Mouse (Mus musculus): ENCODE data around the gene Nrbp1. TPM values are rescaled to one million over a fixed set of nuclear protein-coding genes. Genes with fewer than 3 reads are reported as not detected.

Gene Nrbp1
- polyA plus RNA-seq, 1 experiment from 2014 or later: 138 TPM

DNA sequence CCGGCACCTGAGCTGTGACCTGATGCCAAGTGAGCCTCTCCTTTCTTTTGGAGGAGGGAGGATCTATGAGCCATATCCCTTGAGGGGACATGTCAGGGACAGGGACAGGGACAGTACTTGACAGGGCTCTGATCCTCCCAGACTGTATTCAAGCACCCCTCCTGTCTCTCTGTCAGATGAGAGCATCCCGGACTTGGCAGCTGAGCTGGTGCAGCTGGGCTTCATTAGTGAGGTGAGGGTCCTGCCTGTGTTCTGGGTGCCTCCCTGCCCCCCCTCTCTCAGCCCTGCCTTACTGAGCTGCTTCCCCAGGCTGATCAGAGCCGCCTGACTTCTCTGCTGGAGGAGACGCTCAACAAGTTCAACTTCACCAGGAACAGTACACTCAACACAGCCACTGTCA lies 10.1 kb downstream of the Nrbp1 start:
- Histone ChIP-seq H3K27ac (replicated peaks; ENCODE audit: low read depth, low read length) (no peak overlapping the region), H3K27me3 (ENCODE audit: control insufficient read depth, insufficient read depth, low read length) (no peaks in the 10 kb centered on the region), H3K4me1 (ENCODE audit: control insufficient read depth, insufficient read depth, low read length) (peaks cover 13% of the 10 kb centered on the region), H3K9me3 (replicated peaks; ENCODE audit: control insufficient read depth, low read length) (no peaks in the 10 kb centered on the region), H3K9ac (replicated peaks; ENCODE audit: low read length) (no peak overlapping the region), H3K4me2 (ENCODE audit: low read depth, low read length) (no peak overlapping the region), H3K4me3 (ENCODE audit: low read depth, low read length) (no peak overlapping the region), H3K36me3 (replicated peaks; ENCODE audit: control insufficient read depth, insufficient read depth, low read depth, low read length) (peaks cover 8% of the 10 kb centered on the region)
- ATAC-seq (replicated peaks; ENCODE audit: insufficient number of reproducible peaks, low FRiP score, low TSS enrichment, low read depth) (peak; percentile 29), DNase-seq (ENCODE audit: low spot score) (peak; percentile 55)
- WGBS: 45% methylated on average over 4 of the region's 4 CpGs

DNA sequence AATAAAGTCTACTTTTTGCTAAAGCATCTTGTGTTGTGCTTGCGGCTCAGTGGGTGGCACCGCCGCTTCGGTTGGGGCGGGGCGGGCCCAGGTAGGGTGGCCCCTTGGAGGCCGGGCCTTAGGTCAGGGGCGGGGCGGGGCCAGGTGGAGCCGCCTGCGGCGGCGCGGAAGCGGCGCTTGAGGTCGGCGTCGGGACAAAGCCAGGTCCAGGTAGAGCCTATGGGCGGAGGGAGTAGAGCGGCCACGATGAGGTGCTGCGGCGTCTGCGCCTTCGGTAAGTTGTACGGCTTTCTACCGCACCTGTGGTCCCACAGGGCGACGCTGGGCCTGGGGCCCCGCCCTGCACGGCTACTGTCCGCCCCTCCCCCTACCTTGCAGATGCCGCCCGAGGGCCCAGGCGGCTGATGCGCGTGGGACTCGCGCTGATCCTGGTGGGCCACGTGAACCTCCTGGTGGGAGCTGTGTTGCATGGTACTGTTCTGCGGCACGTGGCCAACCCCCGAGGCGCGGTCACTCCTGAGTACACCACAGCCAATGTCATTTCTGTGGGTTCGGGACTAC lies 11.0 kb downstream of the Nrbp1 start, which contains the start of gene Krtcap3:
TSS of gene Krtcap3 (plus strand) at position 151 of the 561 bp plus-strand sequence.
- Histone ChIP-seq H3K4me3 (ENCODE audit: low read depth, low read length) (peak within 1 kb of the TSS; percentile 30), H3K4me1 (ENCODE audit: control insufficient read depth, insufficient read depth, low read length) (peaks cover 13% of the 10 kb centered on the region), H3K9me3 (replicated peaks; ENCODE audit: control insufficient read depth, low read length) (no peaks in the 10 kb centered on the region), H3K27me3 (ENCODE audit: control insufficient read depth, insufficient read depth, low read length) (no peaks in the 10 kb centered on the region), H3K9ac (replicated peaks; ENCODE audit: low read length) (peak within 1 kb of the TSS; percentile 51), H3K4me2 (ENCODE audit: low read depth, low read length) (peak within 1 kb of the TSS; percentile 53), H3K36me3 (replicated peaks; ENCODE audit: control insufficient read depth, insufficient read depth, low read depth, low read length) (peaks cover 2% of the 10 kb centered on the region), H3K27ac (replicated peaks; ENCODE audit: low read depth, low read length) (0 out of 2 replicates have a peak within 1 kb of the TSS, but pooled peaks have one; percentile 20)
- DNase-seq (ENCODE audit: low spot score): peak; percentile 53
- WGBS: 12% methylated on average over 38 of the region's 47 CpGs
- ATAC-seq (replicated peaks; ENCODE audit: insufficient number of reproducible peaks, low FRiP score, low TSS enrichment, low read depth): peak; percentile 46

DNA sequence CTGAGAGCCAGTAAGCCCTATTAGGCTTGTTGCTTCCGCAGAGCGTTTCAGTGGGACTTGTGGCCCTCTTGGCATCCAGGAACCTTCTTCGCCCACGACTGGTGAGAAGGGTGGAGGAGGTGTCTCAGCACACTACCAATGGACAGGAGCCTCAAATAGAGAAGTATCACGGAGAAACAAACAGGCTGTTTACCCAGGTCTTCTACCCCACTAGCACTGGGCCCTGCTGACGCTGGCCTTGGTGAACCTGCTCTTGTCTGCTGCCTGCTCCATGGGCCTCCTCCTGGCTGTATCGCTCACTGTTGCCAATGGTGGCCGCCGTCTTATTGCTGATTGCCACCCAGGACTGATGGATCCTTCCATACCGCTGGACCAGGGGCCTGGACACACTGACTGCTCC lies 11.5 kb downstream of the Nrbp1 start:
- Histone ChIP-seq H3K9ac (replicated peaks; ENCODE audit: low read length) (peak overlapping the region; percentile 51), H3K4me2 (ENCODE audit: low read depth, low read length) (peak overlapping the region; percentile 53), H3K27me3 (ENCODE audit: control insufficient read depth, insufficient read depth, low read length) (no peaks in the 10 kb centered on the region), H3K4me1 (ENCODE audit: control insufficient read depth, insufficient read depth, low read length) (peaks cover 13% of the 10 kb centered on the region), H3K36me3 (replicated peaks; ENCODE audit: control insufficient read depth, insufficient read depth, low read depth, low read length) (peaks cover 2% of the 10 kb centered on the region), H3K9me3 (replicated peaks; ENCODE audit: control insufficient read depth, low read length) (no peaks in the 10 kb centered on the region), H3K27ac (replicated peaks; ENCODE audit: low read depth, low read length) (0 out of 2 replicates have a peak overlapping the region, but pooled peaks have one; percentile 20), H3K4me3 (ENCODE audit: low read depth, low read length) (peak overlapping the region; percentile 30)
- ATAC-seq (replicated peaks; ENCODE audit: insufficient number of reproducible peaks, low FRiP score, low TSS enrichment, low read depth): no peak
- DNase-seq (ENCODE audit: low spot score): no peak
- 55% methylated on average over 10 of the region's 10 CpGs for WGBS

DNA sequence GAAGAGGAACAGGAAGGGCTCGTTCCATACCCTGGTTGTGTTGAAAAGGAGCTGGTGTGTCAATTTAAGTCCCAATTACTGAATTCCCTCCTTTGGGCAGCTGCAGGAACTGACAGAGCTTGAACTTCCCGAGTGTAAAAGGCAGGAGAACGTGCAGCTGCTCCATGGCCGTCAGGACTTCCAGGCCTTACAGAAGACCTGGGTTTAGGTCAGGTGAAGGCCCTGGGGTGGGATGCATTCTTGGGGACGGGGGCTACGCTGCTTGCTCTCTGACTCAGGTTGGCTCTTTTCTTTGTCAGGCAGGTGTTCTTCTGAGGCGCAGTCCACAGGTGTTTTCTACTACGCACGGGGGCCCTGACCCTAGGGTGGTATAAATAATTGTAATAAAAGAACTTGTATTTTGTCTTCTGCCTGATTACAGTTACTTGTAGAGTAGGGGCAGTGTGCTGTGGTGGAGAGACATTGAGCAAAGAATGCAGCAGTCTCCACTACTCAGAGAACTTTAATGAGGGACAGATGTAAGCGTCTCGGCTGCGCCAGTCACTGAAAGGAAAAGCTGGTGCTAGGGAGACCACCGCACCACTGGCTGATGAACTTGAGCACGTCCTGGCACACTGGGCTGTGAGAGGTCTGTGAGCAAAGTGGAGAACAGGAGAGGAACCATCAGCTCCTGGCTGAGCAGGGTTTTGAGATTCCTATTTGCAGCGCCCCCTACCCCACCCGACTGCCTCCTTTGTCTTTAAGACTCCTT lies 12.3 kb downstream of the Nrbp1 start:
- ATAC-seq (replicated peaks; ENCODE audit: insufficient number of reproducible peaks, low FRiP score, low TSS enrichment, low read depth): 0 out of 2 replicates have a peak, but pooled peaks have one; percentile 27
- H3K9me3 ChIP-seq (replicated peaks; ENCODE audit: control insufficient read depth, low read length): no peaks in the 10 kb centered on the region
- 51% methylated on average over 16 of the region's 16 CpGs for WGBS
- H3K36me3 ChIP-seq (replicated peaks; ENCODE audit: control insufficient read depth, insufficient read depth, low read depth, low read length): peaks cover 2% of the 10 kb centered on the region
- H3K4me3 ChIP-seq (ENCODE audit: low read depth, low read length): peak overlapping the region; percentile 30
- H3K4me1 ChIP-seq (ENCODE audit: control insufficient read depth, insufficient read depth, low read length): peaks cover 13% of the 10 kb centered on the region
- H3K9ac ChIP-seq (replicated peaks; ENCODE audit: low read length): no peak overlapping the region; the same call in 1 of the 2 replicates
- no peaks in the 10 kb centered on the region for H3K27me3 ChIP-seq (ENCODE audit: control insufficient read depth, insufficient read depth, low read length)
- H3K27ac ChIP-seq (replicated peaks; ENCODE audit: low read depth, low read length): peak overlapping the region; percentile 38
- peak overlapping the region; percentile 7; the same call in 1 of the 2 replicates for H3K4me2 ChIP-seq (ENCODE audit: low read depth, low read length)
- peak; percentile 78 for DNase-seq (ENCODE audit: low spot score)

DNA sequence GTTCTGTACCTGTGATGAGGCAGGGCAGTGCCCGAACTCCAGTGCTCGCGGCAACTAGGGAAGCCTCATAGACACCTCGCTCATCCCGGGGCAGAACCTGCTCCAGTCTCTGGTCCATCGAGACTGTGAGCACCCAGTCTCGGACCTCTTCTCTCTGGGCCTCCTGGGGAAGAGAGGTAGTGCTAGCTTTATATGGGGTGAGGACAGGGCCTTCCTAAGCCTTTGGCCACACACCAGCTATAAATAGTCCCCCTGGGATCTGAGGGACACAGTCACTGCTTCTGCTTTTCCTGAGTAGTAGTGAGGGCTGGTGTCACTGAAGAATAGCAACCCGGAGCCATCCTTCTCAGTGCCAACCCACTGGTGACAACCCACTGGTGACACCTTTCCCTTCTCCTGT lies 13.1 kb downstream of the Nrbp1 start:
- Histone ChIP-seq H3K9me3 (replicated peaks; ENCODE audit: control insufficient read depth, low read length) (no peaks in the 10 kb centered on the region), H3K27ac (replicated peaks; ENCODE audit: low read depth, low read length) (no peak overlapping the region), H3K4me1 (ENCODE audit: control insufficient read depth, insufficient read depth, low read length) (peaks cover 13% of the 10 kb centered on the region), H3K4me3 (ENCODE audit: low read depth, low read length) (no peak overlapping the region), H3K4me2 (ENCODE audit: low read depth, low read length) (no peak overlapping the region), H3K27me3 (ENCODE audit: control insufficient read depth, insufficient read depth, low read length) (no peaks in the 10 kb centered on the region), H3K36me3 (replicated peaks; ENCODE audit: control insufficient read depth, insufficient read depth, low read depth, low read length) (peaks cover 2% of the 10 kb centered on the region), H3K9ac (replicated peaks; ENCODE audit: low read length) (no peak overlapping the region; the same call in 1 of the 2 replicates)
- 95% methylated on average over 8 of the region's 8 CpGs for WGBS
- ATAC-seq (replicated peaks; ENCODE audit: insufficient number of reproducible peaks, low FRiP score, low TSS enrichment, low read depth) (no peak), DNase-seq (ENCODE audit: low spot score) (no peak)

DNA sequence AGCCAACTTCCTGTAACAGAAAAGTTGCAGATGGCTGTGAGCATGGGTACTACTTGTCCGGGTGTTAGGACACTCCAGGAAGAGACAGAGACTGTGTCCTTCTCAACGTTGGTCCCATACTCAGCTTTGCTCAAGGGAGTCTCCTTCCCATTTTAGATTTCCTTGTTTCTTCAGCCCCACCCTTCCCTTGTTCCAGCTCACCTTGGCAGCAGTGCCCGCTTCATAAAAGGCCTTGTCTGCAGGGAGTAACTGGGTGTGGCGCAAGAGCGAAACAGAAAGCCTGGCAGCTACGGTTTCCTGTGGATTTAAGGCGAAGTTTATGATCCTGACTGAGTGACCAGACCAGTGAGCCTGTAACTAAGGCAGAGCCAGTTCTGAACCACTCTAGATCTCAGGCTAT lies 13.8 kb downstream of the Nrbp1 start:
- Histone ChIP-seq H3K4me3 (ENCODE audit: low read depth, low read length) (no peak overlapping the region), H3K4me2 (ENCODE audit: low read depth, low read length) (no peak overlapping the region), H3K36me3 (replicated peaks; ENCODE audit: control insufficient read depth, insufficient read depth, low read depth, low read length) (no peaks in the 10 kb centered on the region; the same call in none of the 2 replicates), H3K27me3 (ENCODE audit: control insufficient read depth, insufficient read depth, low read length) (no peaks in the 10 kb centered on the region), H3K9me3 (replicated peaks; ENCODE audit: control insufficient read depth, low read length) (no peaks in the 10 kb centered on the region), H3K4me1 (ENCODE audit: control insufficient read depth, insufficient read depth, low read length) (peaks cover 13% of the 10 kb centered on the region), H3K9ac (replicated peaks; ENCODE audit: low read length) (no peak overlapping the region), H3K27ac (replicated peaks; ENCODE audit: low read depth, low read length) (no peak overlapping the region)
- ATAC-seq (replicated peaks; ENCODE audit: insufficient number of reproducible peaks, low FRiP score, low TSS enrichment, low read depth): no peak
- 85% methylated on average over 7 of the region's 7 CpGs for WGBS
- no peak for DNase-seq (ENCODE audit: low spot score)

DNA sequence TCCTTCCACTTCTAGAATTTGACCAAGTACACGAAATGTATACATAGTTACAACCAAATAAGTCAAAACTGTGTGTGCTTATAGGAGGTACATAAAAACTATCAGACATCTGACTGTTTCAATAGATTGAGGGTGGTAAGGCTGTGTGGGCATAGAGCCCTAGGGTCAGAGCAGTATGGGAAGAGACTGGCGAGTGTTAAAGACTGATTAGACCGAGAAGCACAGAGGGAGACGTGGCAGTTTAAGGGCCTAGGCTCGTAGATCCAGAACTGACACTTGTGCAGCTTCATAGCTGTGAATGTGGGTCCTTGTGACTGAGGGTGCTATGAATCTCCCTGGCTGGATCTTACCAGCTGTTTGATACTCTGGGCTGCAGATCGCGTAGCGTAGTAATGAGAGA lies 14.2 kb downstream of the Nrbp1 start:
- H3K36me3 ChIP-seq (replicated peaks; ENCODE audit: control insufficient read depth, insufficient read depth, low read depth, low read length): no peaks in the 10 kb centered on the region; the same call in none of the 2 replicates
- no peak overlapping the region for H3K4me2 ChIP-seq (ENCODE audit: low read depth, low read length)
- no peak overlapping the region for H3K9ac ChIP-seq (replicated peaks; ENCODE audit: low read length)
- no peak overlapping the region for H3K27ac ChIP-seq (replicated peaks; ENCODE audit: low read depth, low read length)
- H3K4me3 ChIP-seq (ENCODE audit: low read depth, low read length): no peak overlapping the region
- H3K9me3 ChIP-seq (replicated peaks; ENCODE audit: control insufficient read depth, low read length): no peaks in the 10 kb centered on the region
- no peaks in the 10 kb centered on the region for H3K27me3 ChIP-seq (ENCODE audit: control insufficient read depth, insufficient read depth, low read length)
- WGBS: 87% methylated on average over 8 of the region's 8 CpGs
- no peak for ATAC-seq (replicated peaks; ENCODE audit: insufficient number of reproducible peaks, low FRiP score, low TSS enrichment, low read depth)
- no peak for DNase-seq (ENCODE audit: low spot score)
- peaks cover 13% of the 10 kb centered on the region for H3K4me1 ChIP-seq (ENCODE audit: control insufficient read depth, insufficient read depth, low read length)

DNA sequence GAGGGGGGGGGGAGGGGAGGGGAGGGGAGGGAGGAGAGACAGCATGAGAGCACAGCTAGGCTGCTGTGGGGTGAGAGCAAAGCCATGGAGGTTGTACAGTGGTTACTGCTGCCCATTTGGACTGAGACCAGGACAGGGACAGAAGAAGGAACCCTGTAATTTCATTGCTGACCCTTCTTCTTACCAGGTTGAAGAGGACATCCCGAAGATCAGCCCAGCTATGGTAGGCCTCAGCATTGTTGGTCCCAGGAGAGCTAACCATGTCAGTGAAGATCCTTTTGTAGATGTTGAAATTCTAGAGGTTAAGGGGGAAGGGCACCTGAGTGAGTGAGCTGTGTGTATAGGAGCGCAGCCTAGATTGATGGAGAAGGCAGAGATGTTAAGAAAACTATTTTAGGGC lies 14.7 kb downstream of the Nrbp1 start:
- Histone ChIP-seq H3K27me3 (ENCODE audit: control insufficient read depth, insufficient read depth, low read length) (no peaks in the 10 kb centered on the region), H3K4me1 (ENCODE audit: control insufficient read depth, insufficient read depth, low read length) (peaks cover 13% of the 10 kb centered on the region), H3K9me3 (replicated peaks; ENCODE audit: control insufficient read depth, low read length) (no peaks in the 10 kb centered on the region), H3K27ac (replicated peaks; ENCODE audit: low read depth, low read length) (no peak overlapping the region), H3K4me2 (ENCODE audit: low read depth, low read length) (no peak overlapping the region), H3K36me3 (replicated peaks; ENCODE audit: control insufficient read depth, insufficient read depth, low read depth, low read length) (no peaks in the 10 kb centered on the region; the same call in none of the 2 replicates), H3K4me3 (ENCODE audit: low read depth, low read length) (no peak overlapping the region), H3K9ac (replicated peaks; ENCODE audit: low read length) (no peak overlapping the region)
- ATAC-seq (replicated peaks; ENCODE audit: insufficient number of reproducible peaks, low FRiP score, low TSS enrichment, low read depth) (no peak), DNase-seq (ENCODE audit: low spot score) (no peak)
- WGBS: 93% methylated on average over 2 of the region's 2 CpGs
